Mouse (Mus musculus) bone marrow, adult 2 months (tissue): Measurements from ENCODE around the gene Dcbld1. TPM values are rescaled to one million over a fixed set of nuclear protein-coding genes. Genes with fewer than 3 reads are reported as not detected.
"Not testable (repeated sequence)": the region's sequence is repeated elsewhere in the genome, so short reads cannot be mapped to it uniquely, and the experiment has no call there.

ENCODE experiments used
- H3K27ac ChIP-seq: fragments of 200-500 bp; 2 replicates; pipeline ENCODE4 v1.5.1; 2012; ENCODE audit warnings: low read depth, mild to moderate bottlenecking, control low read depth, inconsistent platforms, low read length; ENCODE audit not compliant: control insufficient read depth, poor library complexity, insufficient read depth
- H3K4me1 ChIP-seq: fragments of 200-500 bp; 2 replicates; pipeline ENCODE4 v1.6.1; 2011; ENCODE audit warnings: low read length; ENCODE audit not compliant: control insufficient read depth, insufficient read depth
- H3K4me3 ChIP-seq: fragments of 200-500 bp; replicated peaks from 2 replicates; pipeline ENCODE3; 2011; ENCODE audit warnings: mild to moderate bottlenecking, low read depth, low read length, control low read depth; ENCODE audit not compliant: control insufficient read depth
- CTCF ChIP-seq: fragments of 200-500 bp; IDR thresholded peaks from 2 replicates; pipeline ENCODE4 v1.5.1; 2011; ENCODE audit warnings: low read length, control low read depth; ENCODE audit not compliant: control insufficient read depth, insufficient read depth
- POLR2A ChIP-seq: fragments of 200-500 bp; IDR thresholded peaks from 2 replicates; pipeline ENCODE4 v1.6.1; 2011; ENCODE audit warnings: low read depth, mild to moderate bottlenecking, control low read depth, low read length, borderline replicate concordance; ENCODE audit not compliant: control insufficient read depth
- WGBS: fragments of 180-500 bp; shearing (Covaris S2); methylation state at CpG from one replicate; pipeline ENCODE4 v1.1.7; 2018; 5-methylcytosine and 5-hydroxymethylcytosine counted together
- polyA plus RNA-seq: library from polyadenylated mRNA; stranded (reverse); fragments of >200 nt; gene quantifications from 2 replicates; pipeline ENCODE4 v1.2.4, GENCODE M21; 2011; ENCODE audit warnings: low replicate concordance; ENCODE audit not compliant: missing spikeins, insufficient read depth, insufficient read length

Gene Dcbld1
- polyA plus RNA-seq, 1 experiment: 2.4 TPM

GRCm38 (mm10) chr10:52281337-52281736, 47.9 kb downstream of the Dcbld1 start:
- no peak overlapping the region for H3K4me3 ChIP-seq
- no peak overlapping the region for H3K27ac ChIP-seq
- TF ChIP-seq POLR2A (no peak), CTCF (no peak)
- no peaks in the 10 kb centered on the region; the same call in 1 of the 2 replicates for H3K4me1 ChIP-seq

- Histone ChIP-seq H3K4me1 (no peaks in the 10 kb centered on the region; the same call in 1 of the 2 replicates), H3K27ac (no peak overlapping the region), H3K4me3 (no peak overlapping the region)
- TF ChIP-seq CTCF (no peak), POLR2A (no peak)
- 23% methylated on average over 8 of the region's 8 CpGs for WGBS
Observed at GRCm38 (mm10) chr10:52284578-52284977, 51.2 kb downstream of the Dcbld1 start.

GRCm38 (mm10) chr10:52287852-52288533, 54.6 kb downstream of the Dcbld1 start:
- no peak overlapping the region for H3K27ac ChIP-seq
- no peaks in the 10 kb centered on the region; the same call in 1 of the 2 replicates for H3K4me1 ChIP-seq
- TF ChIP-seq POLR2A (no peak), CTCF (no peak)
- WGBS: 79% methylated on average over 5 of the region's 5 CpGs
- H3K4me3 ChIP-seq: no peak overlapping the region

GRCm38 (mm10) chr10:52289261-52289660, 55.8 kb downstream of the Dcbld1 start:
- 78% methylated on average over 3 of the region's 3 CpGs for WGBS
- H3K4me1 ChIP-seq: no peaks in the 10 kb centered on the region; the same call in 1 of the 2 replicates
- TF ChIP-seq POLR2A (no peak), CTCF (no peak)
- no peak overlapping the region for H3K27ac ChIP-seq
- no peak overlapping the region for H3K4me3 ChIP-seq

GRCm38 (mm10) chr10:52292391-52292790, 59.0 kb downstream of the Dcbld1 start:
- WGBS: 62% methylated on average over 1 of the region's 1 CpGs
- not testable (repeated sequence) for H3K4me3 ChIP-seq, H3K4me1 ChIP-seq, H3K27ac ChIP-seq

- TF ChIP-seq POLR2A: no peak
- no peak for TF ChIP-seq CTCF
- WGBS: 51% methylated on average over 4 of the region's 4 CpGs
- Histone ChIP-seq H3K27ac (no peak overlapping the region), H3K4me1 (no peaks in the 10 kb centered on the region), H3K4me3 (no peak overlapping the region)
Observed at GRCm38 (mm10) chr10:52293921-52294577, 60.6 kb downstream of the Dcbld1 start.

GRCm38 (mm10) chr10:52295934-52296333, 62.5 kb downstream of the Dcbld1 start:
- no peak overlapping the region for H3K4me3 ChIP-seq
- WGBS: 71% methylated on average over 2 of the region's 2 CpGs
- TF ChIP-seq CTCF: no peak
- no peak for TF ChIP-seq POLR2A
- no peak overlapping the region for H3K27ac ChIP-seq
- H3K4me1 ChIP-seq: no peaks in the 10 kb centered on the region

- not testable (repeated sequence) for H3K27ac ChIP-seq, H3K4me3 ChIP-seq, H3K4me1 ChIP-seq
Observed at GRCm38 (mm10) chr10:52298568-52298967, 65.1 kb downstream of the Dcbld1 start.

GRCm38 (mm10) chr10:52301766-52302165, 68.3 kb downstream of the Dcbld1 start:
- Histone ChIP-seq H3K27ac (no peak overlapping the region), H3K4me1 (no peaks in the 10 kb centered on the region), H3K4me3 (no peak overlapping the region)
- 83% methylated on average over 4 of the region's 4 CpGs for WGBS
- TF ChIP-seq POLR2A: no peak
- TF ChIP-seq CTCF: no peak
